Mouse (Mus musculus) hindbrain, embryonic 15.5 days (tissue): Measurements from ENCODE around the gene Lysmd4. TPM values are rescaled to one million over a fixed set of nuclear protein-coding genes. Genes with fewer than 3 reads are reported as not detected.
A peak's percentile ranks its signal among the peaks of the same experiment; 100 is the strongest.
"Not testable (repeated sequence)": the region's sequence is repeated elsewhere in the genome, so short reads cannot be mapped to it uniquely, and the experiment has no call there.

Source experiments
- ATAC-seq: fragments of 200-750 bp; cut with Nextera tagmentation; 2 replicates; pipeline ENCODE4 v1.8.0; 2017; ENCODE audit warnings: low read depth, moderate number of reproducible peaks, moderate TSS enrichment; ENCODE audit not compliant: low FRiP score
- H3K27ac ChIP-seq: fragments of 300-500 bp; sonication (generic); replicated peaks from 2 replicates; pipeline ENCODE4 v1.5.1; 2015; ENCODE audit warnings: mild to moderate bottlenecking, inconsistent platforms
- H3K27me3 ChIP-seq: fragments of 300-500 bp; sonication (generic); 2 replicates; pipeline ENCODE4 v1.6.1; 2015; ENCODE audit warnings: control low read depth, inconsistent platforms
- H3K36me3 ChIP-seq: fragments of 300-500 bp; sonication (generic); 2 replicates; pipeline ENCODE4 v1.6.1; 2015; ENCODE audit warnings: control low read depth, inconsistent platforms
- H3K4me1 ChIP-seq: fragments of 300-500 bp; sonication (generic); replicated peaks from 2 replicates; pipeline ENCODE4 v1.6.1; 2015; ENCODE audit warnings: control low read depth, inconsistent platforms
- H3K4me2 ChIP-seq: fragments of 300-500 bp; sonication (generic); 2 replicates; pipeline ENCODE4 v1.6.1; 2015; ENCODE audit warnings: moderate library complexity, mild to moderate bottlenecking, inconsistent platforms
- H3K4me3 ChIP-seq: fragments of 300-500 bp; sonication (generic); 2 replicates; pipeline ENCODE4 v1.5.1; 2015; ENCODE audit warnings: mild to moderate bottlenecking, inconsistent platforms
- H3K9ac ChIP-seq: fragments of 300-500 bp; sonication (generic); 2 replicates; pipeline ENCODE4 v1.6.1; 2015; ENCODE audit warnings: inconsistent platforms
- H3K9me3 ChIP-seq: fragments of 300-500 bp; sonication (generic); 2 replicates; pipeline ENCODE4 v1.6.1; 2016; ENCODE audit warnings: control low read depth, inconsistent platforms
- WGBS: fragments of 180-500 bp; shearing (Covaris S2); methylation state at CpG from one replicate; pipeline ENCODE4 v1.1.7; 2015; 5-methylcytosine and 5-hydroxymethylcytosine counted together
- polyA plus RNA-seq: library from polyadenylated mRNA; unstranded; fragments of >200 nt; fragmentation: Nextera tagmentation; extraction: Ambion mirVana; gene quantifications from 2 replicates; pipeline ENCODE4 v1.2.1, GENCODE M21; 2015

Gene Lysmd4
- polyA plus RNA-seq, 1 experiment from 2014 or later: 42.1 TPM

- Histone ChIP-seq H3K4me2 (no peak overlapping the region), H3K36me3 (peaks cover 43% of the 10 kb centered on the region), H3K27ac (no peak overlapping the region), H3K9ac (no peak overlapping the region), H3K4me1 (no peaks in the 10 kb centered on the region), H3K9me3 (no peaks in the 10 kb centered on the region), H3K4me3 (no peak overlapping the region), H3K27me3 (no peaks in the 10 kb centered on the region)
- no peak for ATAC-seq
- WGBS: 78% methylated on average over 2 of the region's 2 CpGs
These were observed 14.0 kb downstream of the Lysmd4 start for GRCm38 (mm10) chr7:67236351-67236750.

- Histone ChIP-seq H3K9ac (no peak overlapping the region), H3K4me1 (no peaks in the 10 kb centered on the region), H3K27me3 (no peaks in the 10 kb centered on the region), H3K4me3 (no peak overlapping the region), H3K36me3 (peaks cover 33% of the 10 kb centered on the region), H3K27ac (no peak overlapping the region), H3K4me2 (no peak overlapping the region), H3K9me3 (no peaks in the 10 kb centered on the region)
- no peak for ATAC-seq
- WGBS: 98% methylated on average over 2 of the region's 2 CpGs
These were observed 15.4 kb downstream of the Lysmd4 start for GRCm38 (mm10) chr7:67237752-67238151.

DNA sequence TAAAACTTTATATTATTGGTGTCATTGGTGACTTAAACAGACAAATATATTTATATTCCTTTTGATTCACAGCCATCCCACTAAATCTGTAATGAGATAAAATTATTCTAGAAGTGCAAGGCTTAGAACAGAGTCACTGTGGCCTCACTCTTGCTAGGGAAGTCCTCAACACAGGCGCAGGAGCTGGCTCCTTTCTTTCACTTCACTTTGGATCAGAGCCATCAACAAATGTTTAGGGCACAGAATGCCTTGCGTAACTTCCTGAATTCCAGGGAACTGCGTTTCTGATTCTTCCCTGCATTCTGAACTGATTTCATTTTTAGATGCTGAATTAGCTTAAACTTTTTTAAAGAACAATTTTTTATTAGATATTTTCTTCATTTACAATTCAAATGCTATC is 19.6 kb downstream of the Lysmd4 start:
- Histone ChIP-seq H3K4me1 (no peaks in the 10 kb centered on the region), H3K27ac (no peak overlapping the region), H3K9ac (no peak overlapping the region), H3K9me3 (no peaks in the 10 kb centered on the region), H3K4me2 (no peak overlapping the region), H3K36me3 (0 out of 2 replicates have a peak, but pooled peaks cover 9% of the 10 kb centered on the region), H3K27me3 (no peaks in the 10 kb centered on the region), H3K4me3 (no peak overlapping the region)
- WGBS: 86% methylated on average over 3 of the region's 3 CpGs
- no peak for ATAC-seq

DNA sequence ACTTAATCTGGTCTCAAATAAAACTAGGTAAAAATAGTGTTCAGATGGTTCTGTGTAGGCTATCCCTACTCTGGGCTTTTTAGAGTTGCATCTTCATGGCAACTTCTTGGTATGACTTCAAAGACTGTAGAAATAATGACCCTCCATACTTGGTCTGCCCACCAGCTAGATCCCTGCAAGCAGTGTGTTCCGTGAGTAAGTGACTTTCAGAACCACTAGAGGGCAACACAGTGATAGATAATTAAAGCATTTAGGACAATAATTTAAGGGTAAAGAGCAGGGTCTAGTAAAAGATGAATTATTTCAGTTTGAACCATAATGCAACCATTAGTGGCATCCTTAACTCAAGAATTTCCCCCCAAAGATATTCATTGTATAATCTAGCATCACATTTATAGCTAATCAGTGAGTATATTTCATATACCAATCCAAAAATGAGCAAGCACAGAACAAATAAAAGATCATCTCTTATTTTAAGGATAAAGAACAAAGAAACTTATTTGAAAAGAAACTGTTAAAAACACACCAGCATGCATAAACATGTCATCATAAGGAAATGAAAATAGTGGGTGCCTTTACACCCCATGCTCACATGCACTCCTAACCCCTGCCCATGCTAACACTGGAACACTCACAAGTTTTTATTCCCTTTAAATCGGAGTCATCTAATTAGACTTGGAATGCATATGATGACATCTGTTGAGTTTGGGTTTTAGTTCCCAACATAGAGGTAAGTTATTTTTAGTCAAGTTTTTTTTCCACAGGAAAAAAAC is 21.0 kb downstream of the Lysmd4 start:
- no peaks in the 10 kb centered on the region; the same call in 1 of the 2 replicates for H3K36me3 ChIP-seq
- no peaks in the 10 kb centered on the region for H3K9me3 ChIP-seq
- ATAC-seq: peak; percentile 54; the same call in 1 of the 2 replicates
- H3K4me2 ChIP-seq: no peak overlapping the region
- no peaks in the 10 kb centered on the region for H3K27me3 ChIP-seq
- H3K4me1 ChIP-seq: no peaks in the 10 kb centered on the region
- no peak overlapping the region for H3K27ac ChIP-seq
- no peak overlapping the region for H3K4me3 ChIP-seq
- WGBS: 63% methylated on average over 2 of the region's 2 CpGs
- no peak overlapping the region for H3K9ac ChIP-seq

DNA sequence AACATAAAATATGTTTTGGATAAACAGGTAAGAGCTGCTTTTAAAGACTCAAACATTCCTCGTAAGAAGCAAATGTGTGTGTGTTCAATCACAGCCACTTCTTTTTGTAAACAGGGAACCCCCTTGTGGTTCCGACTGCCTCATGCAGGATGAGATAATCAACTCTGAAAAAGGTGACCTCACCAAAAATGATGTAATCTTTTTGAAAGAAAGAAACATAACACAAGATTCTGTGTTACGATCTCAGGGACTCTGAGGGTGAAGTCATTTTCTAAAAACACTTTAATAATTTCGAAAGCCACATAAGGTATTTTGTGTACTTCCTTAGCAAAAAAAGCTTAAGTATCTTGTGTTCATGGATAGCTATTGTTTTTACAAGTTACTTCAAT is 21.5 kb downstream of the Lysmd4 start:
- Histone ChIP-seq H3K4me1 (no peaks in the 10 kb centered on the region), H3K36me3 (no peaks in the 10 kb centered on the region; the same call in 1 of the 2 replicates), H3K27me3 (no peaks in the 10 kb centered on the region), H3K4me2 (no peak overlapping the region), H3K9me3 (no peaks in the 10 kb centered on the region), H3K4me3 (no peak overlapping the region), H3K9ac (no peak overlapping the region), H3K27ac (no peak overlapping the region)
- no peak for ATAC-seq
- WGBS: 61% methylated on average over 4 of the region's 4 CpGs

GRCm38 (mm10) chr7:67245255-67245654 is 22.9 kb downstream of the Lysmd4 start:
- no peak for ATAC-seq
- Histone ChIP-seq H3K27me3 (no peaks in the 10 kb centered on the region), H3K4me1 (no peaks in the 10 kb centered on the region), H3K36me3 (peaks cover 7% of the 10 kb centered on the region), H3K9ac (no peak overlapping the region), H3K9me3 (no peaks in the 10 kb centered on the region), H3K27ac (no peak overlapping the region), H3K4me3 (no peak overlapping the region), H3K4me2 (no peak overlapping the region)
- 88% methylated on average over 1 of the region's 1 CpGs for WGBS

DNA sequence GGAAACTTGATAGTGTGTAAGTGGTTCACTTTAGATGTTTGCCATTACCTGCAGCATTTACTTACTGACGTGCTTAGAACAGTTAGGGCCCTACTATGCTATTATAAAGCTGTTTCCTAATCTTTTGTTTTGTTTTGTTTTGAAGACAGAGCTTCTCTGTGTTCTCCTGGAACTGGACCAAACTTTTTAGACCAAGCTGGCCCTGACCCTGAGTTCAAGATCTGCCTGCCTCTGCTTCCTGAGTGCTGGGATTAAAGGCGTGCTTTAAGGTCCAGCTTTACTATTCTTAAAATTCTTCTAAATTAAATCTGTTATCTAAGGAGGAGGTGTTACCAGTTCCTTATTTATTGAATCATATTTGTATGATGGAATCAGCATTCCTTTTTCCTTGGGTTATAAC is 23.7 kb downstream of the Lysmd4 start:
- Histone ChIP-seq H3K9ac (no peak overlapping the region), H3K27ac (no peak overlapping the region), H3K27me3 (no peaks in the 10 kb centered on the region), H3K9me3 (no peaks in the 10 kb centered on the region), H3K36me3 (peaks cover 7% of the 10 kb centered on the region), H3K4me2 (no peak overlapping the region), H3K4me1 (no peaks in the 10 kb centered on the region), H3K4me3 (no peak overlapping the region)
- ATAC-seq: no peak
- 81% methylated on average over 2 of the region's 2 CpGs for WGBS

DNA sequence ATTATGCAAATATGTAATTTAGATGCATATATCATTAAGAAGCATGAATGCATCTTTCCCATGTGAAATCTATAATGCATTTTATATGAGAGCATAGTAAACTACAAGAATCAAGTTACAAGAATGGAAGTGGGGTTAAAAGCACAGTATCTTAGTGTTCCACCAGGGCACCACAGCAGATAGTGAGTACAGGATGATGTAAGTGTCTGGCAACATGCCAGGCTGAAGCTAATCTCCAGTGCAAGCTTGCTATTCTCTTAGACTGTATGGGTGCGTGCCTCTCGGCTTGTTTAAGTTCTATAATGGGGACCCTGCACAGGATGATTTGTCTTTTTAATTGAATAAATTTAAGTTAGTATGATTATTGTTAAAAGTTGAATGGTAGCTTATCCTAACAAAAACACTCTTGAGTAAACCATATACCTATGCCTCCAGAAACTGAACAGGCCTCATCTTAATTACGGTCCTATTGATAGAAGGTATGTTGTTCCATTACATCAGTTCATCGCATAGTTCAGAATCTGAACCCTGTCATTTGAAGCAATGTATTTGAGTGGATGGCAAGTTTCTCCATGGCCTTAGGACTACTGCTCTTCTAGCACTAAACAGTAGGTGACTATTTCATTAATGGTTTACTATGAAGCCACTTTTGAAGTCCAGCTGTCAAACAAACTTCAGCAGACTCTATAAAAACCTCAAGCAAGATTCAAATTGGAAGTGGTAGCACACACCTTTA is 37.7 kb downstream of the Lysmd4 start:
- H3K4me3 ChIP-seq: no peak overlapping the region
- WGBS: 68% methylated on average over 4 of the region's 4 CpGs
- ATAC-seq: 0 out of 2 replicates have a peak, but pooled peaks have one; percentile 59

GRCm38 (mm10) chr7:67270447-67270846 is 48.1 kb downstream of the Lysmd4 start:
- H3K27ac ChIP-seq, ATAC-seq, H3K9ac ChIP-seq, H3K4me2 ChIP-seq, H3K4me3 ChIP-seq, H3K36me3 ChIP-seq, H3K27me3 ChIP-seq, H3K4me1 ChIP-seq, H3K9me3 ChIP-seq: not testable (repeated sequence)
- 94% methylated on average over 4 of the region's 4 CpGs for WGBS

More for the DNA sequence above, 37.7 kb downstream of the Lysmd4 start:
- Histone ChIP-seq H3K4me2 (no peak overlapping the region), H3K9me3 (no peaks in the 10 kb centered on the region), H3K27ac (no peak overlapping the region), H3K36me3 (peaks cover 26% of the 10 kb centered on the region), H3K9ac (no peak overlapping the region), H3K4me1 (no peaks in the 10 kb centered on the region), H3K27me3 (no peaks in the 10 kb centered on the region)

- Histone ChIP-seq H3K4me3 (no peak overlapping the region), H3K4me1 (no peaks in the 10 kb centered on the region), H3K9me3 (no peaks in the 10 kb centered on the region), H3K27ac (no peak overlapping the region), H3K36me3 (no peaks in the 10 kb centered on the region), H3K9ac (no peak overlapping the region), H3K27me3 (no peaks in the 10 kb centered on the region), H3K4me2 (no peak overlapping the region)
- 97% methylated on average over 6 of the region's 6 CpGs for WGBS
- no peak for ATAC-seq
These were observed 61.2 kb downstream of the Lysmd4 start for GRCm38 (mm10) chr7:67283581-67283980.

DNA sequence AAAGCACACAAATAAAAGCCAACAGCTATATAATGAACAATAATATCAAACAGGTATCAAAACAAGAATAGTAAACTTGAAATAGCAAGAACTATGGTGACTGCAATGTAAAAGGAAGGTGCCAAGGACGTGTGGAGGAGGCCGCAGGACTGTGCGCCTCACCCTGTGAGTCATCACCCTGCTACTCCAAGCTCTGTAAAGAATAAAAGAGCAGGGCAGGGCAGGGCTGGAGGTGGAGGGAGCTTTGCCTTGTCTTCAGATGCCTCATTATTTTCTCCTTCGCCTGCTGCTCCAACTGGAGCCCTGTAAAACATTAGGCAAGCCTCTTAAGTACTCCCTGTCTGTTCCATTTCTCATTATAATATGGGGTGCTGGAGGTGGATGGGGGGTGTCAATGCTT is 65.1 kb downstream of the Lysmd4 start:
- 89% methylated on average over 4 of the region's 4 CpGs for WGBS

DNA sequence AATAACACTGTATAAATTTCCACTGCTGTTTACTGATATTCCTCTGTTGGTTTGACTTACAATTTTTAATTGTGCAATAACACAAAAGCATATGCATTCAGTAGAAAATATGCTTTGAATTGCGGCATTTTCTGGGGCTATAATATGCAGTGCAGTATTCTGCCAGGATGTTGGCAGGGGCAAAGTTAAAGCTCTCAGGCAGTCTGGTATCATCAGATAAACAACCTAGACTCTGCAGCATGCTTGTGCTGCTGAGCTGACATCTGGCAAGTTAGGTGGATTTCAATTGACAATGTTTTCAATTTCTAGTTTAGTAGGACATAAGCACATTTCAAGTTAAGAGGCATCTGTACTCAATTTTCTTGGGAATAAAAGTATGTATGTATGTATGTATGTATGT is 69.0 kb downstream of the Lysmd4 start:
- WGBS: 76% methylated on average over 1 of the region's 1 CpGs
- Histone ChIP-seq H3K4me2 (no peak overlapping the region), H3K27me3 (no peaks in the 10 kb centered on the region), H3K4me3 (no peak overlapping the region), H3K36me3 (no peaks in the 10 kb centered on the region), H3K9me3 (no peaks in the 10 kb centered on the region), H3K9ac (no peak overlapping the region), H3K27ac (no peak overlapping the region), H3K4me1 (no peaks in the 10 kb centered on the region)
- no peak for ATAC-seq

More for the DNA sequence above, 65.1 kb downstream of the Lysmd4 start:
- ATAC-seq: no peak
- no peak overlapping the region for H3K4me3 ChIP-seq
- no peak overlapping the region for H3K9ac ChIP-seq
- no peaks in the 10 kb centered on the region for H3K4me1 ChIP-seq
- no peak overlapping the region for H3K27ac ChIP-seq
- H3K9me3 ChIP-seq: no peaks in the 10 kb centered on the region
- H3K36me3 ChIP-seq: no peaks in the 10 kb centered on the region
- H3K4me2 ChIP-seq: no peak overlapping the region
- no peaks in the 10 kb centered on the region for H3K27me3 ChIP-seq
